9 mouse cellular contexts compared by ENCODE assay signal in genomic region chr5:35673086-35673485, GRCm38 (mm10). TPM values are rescaled to one million over a fixed set of nuclear protein-coding genes. Genes with fewer than 3 reads are reported as not detected.
DNase-seq lines count a peak whose midpoint lies in the region; ATAC-seq and TF ChIP-seq lines count a peak whose summit lies in the region.
"Had no signal": no experiment of that assay in that cellular context is flagged by ENCODE, and none has a peak within 500 bp of the region (broad histone marks: within the 10 kb centered on the region; RNA-seq: fewer than 3 reads in every experiment).

No protein-coding gene starts in this region.

- peaks cover 12% of the 10 kb centered on the region for H3K27me3 ChIP-seq in liver, embryonic 11.5 days (replicated peaks; ENCODE audit: control insufficient read depth, insufficient read depth, low read length)
- peaks cover 9% of the 10 kb centered on the region for H3K27me3 ChIP-seq in heart, embryonic 16.5 days (ENCODE audit: control insufficient read depth, insufficient read depth, low read length)
- peaks cover 9% of the 10 kb centered on the region; the same call in 1 of the 2 replicates for H3K27me3 ChIP-seq in lung, embryonic 15.5 days

- WGBS in liver, embryonic 11.5 days = 50% methylated on average over 7 of the region's 7 CpGs
- 38% methylated on average over 7 of the region's 7 CpGs for WGBS in heart, embryonic 16.5 days
- WGBS in lung, embryonic 15.5 days = 31% methylated on average over 7 of the region's 7 CpGs

- H3K36me3 ChIP-seq in liver, embryonic 11.5 days (ENCODE audit: control insufficient read depth, insufficient read depth, low read length) = no peaks in the 10 kb centered on the region
- no peaks in the 10 kb centered on the region for H3K36me3 ChIP-seq in heart, embryonic 16.5 days (ENCODE audit: control insufficient read depth, insufficient read depth)
- no peaks in the 10 kb centered on the region for H3K36me3 ChIP-seq in lung, embryonic 15.5 days

- no peak overlapping the region for H3K4me3 ChIP-seq in liver, embryonic 11.5 days (ENCODE audit: low read depth, low read length)
- no peak overlapping the region for H3K4me3 ChIP-seq in cortical plate, adult 2 months (ENCODE audit: insufficient read depth, low read length)
- no peak overlapping the region for H3K4me3 ChIP-seq in heart, embryonic 16.5 days (ENCODE audit: low read length)
- H3K4me3 ChIP-seq in lung, embryonic 15.5 days = no peak overlapping the region

- H3K4me1 ChIP-seq in liver, embryonic 11.5 days (replicated peaks; ENCODE audit: control insufficient read depth, insufficient read depth, low read length) = peaks cover 13% of the 10 kb centered on the region
- H3K4me1 ChIP-seq in cortical plate, adult 2 months (ENCODE audit: control insufficient read depth, insufficient read depth, low read length) = peaks cover 7% of the 10 kb centered on the region
- H3K4me1 ChIP-seq in heart, embryonic 16.5 days (ENCODE audit: control insufficient read depth, insufficient read depth, low read length) = peaks cover 49% of the 10 kb centered on the region
- peaks cover 58% of the 10 kb centered on the region for H3K4me1 ChIP-seq in lung, embryonic 15.5 days

- H3K27ac ChIP-seq in liver, embryonic 11.5 days (ENCODE audit: low read depth, low read length) = no peak overlapping the region
- H3K27ac ChIP-seq in cortical plate, adult 2 months (ENCODE audit: insufficient read depth, low read length) = peak overlapping the region; percentile 19; the same call in 1 of the 2 replicates
- H3K27ac ChIP-seq in heart, embryonic 16.5 days (ENCODE audit: low read length) = peak overlapping the region; percentile 74
- peak overlapping the region; percentile 91 for H3K27ac ChIP-seq in lung, embryonic 15.5 days
- H3K27ac ChIP-seq: liver, embryonic 14.5 days had no signal

- TF ChIP-seq CTCF in cortical plate, adult 2 months (IDR thresholded peaks at IDR 0.05; ENCODE audit: extremely low read depth, insufficient read depth, low read length) = no peak

- no peak for ATAC-seq in liver, embryonic 11.5 days (replicated peaks; ENCODE audit: low FRiP score)
- ATAC-seq in heart, embryonic 16.5 days (replicated peaks; ENCODE audit: extremely low read depth, insufficient read depth, low FRiP score) = peak; percentile 53
- peak; percentile 63; the same call in 1 of the 2 replicates for ATAC-seq in lung, embryonic 15.5 days (ENCODE audit: borderline replicate concordance, extremely low read depth, low FRiP score, low TSS enrichment)

- DNase-seq in liver = peak; percentile 39
- no peak for DNase-seq in liver, embryonic 11.5 days (ENCODE audit: low spot score)
- peak; percentile 86 to 90 for DNase-seq in kidney, postnatal 25 days
- peak; percentile 31 to 35 for DNase-seq in spleen, postnatal 36 days (ENCODE audit: low spot score in 2 of 2)
- no peak for DNase-seq in cerebellum, adult 8-10 months

- H3K4me2 ChIP-seq in liver, embryonic 11.5 days = no peak overlapping the region
- H3K4me2 ChIP-seq in heart, embryonic 16.5 days (ENCODE audit: low read depth, low read length) = no peak overlapping the region
- no peak overlapping the region; the same call in 1 of the 2 replicates for H3K4me2 ChIP-seq in lung, embryonic 15.5 days

- no peak overlapping the region for H3K9ac ChIP-seq in liver, embryonic 11.5 days (ENCODE audit: low read depth, low read length)
- peak overlapping the region; percentile 48; the same call in 1 of the 2 replicates for H3K9ac ChIP-seq in heart, embryonic 16.5 days (ENCODE audit: low read length)
- H3K9ac ChIP-seq in lung, embryonic 15.5 days = no peak overlapping the region
- H3K9ac ChIP-seq: liver, embryonic 14.5 days had no signal

- TF ChIP-seq POLR2A in cortical plate, adult 2 months (IDR thresholded peaks at IDR 0.05; ENCODE audit: extremely low read depth, insufficient read depth, low read length) = no peak

- H3K9me3 ChIP-seq in liver, embryonic 11.5 days (ENCODE audit: control insufficient read depth, low read length) = no peaks in the 10 kb centered on the region
- no peaks in the 10 kb centered on the region for H3K9me3 ChIP-seq in heart, embryonic 16.5 days (replicated peaks; ENCODE audit: control insufficient read depth, low read length)
- H3K9me3 ChIP-seq in lung, embryonic 15.5 days = no peaks in the 10 kb centered on the region

RNA-seq across cellular contexts. Expression of gene Htra3, which starts 6.5 kb away (rescaled TPM):
- polyA plus RNA-seq in liver, embryonic 11.5 days (2014; fragmentation: Nextera tagmentation; extraction: Ambion mirVana) = 1.7 and 2.3 TPM in 2 replicates
- 6.5 and 6.9 TPM in 2 replicates for polyA plus RNA-seq in cortical plate, adult 2 months (2012; rRNA removed)
- 16.3 and 17.2 TPM in 2 replicates for polyA plus RNA-seq in heart, embryonic 16.5 days (2015; fragmentation: Nextera tagmentation; extraction: Ambion mirVana)
- polyA plus RNA-seq in lung, embryonic 15.5 days (2015; fragmentation: Nextera tagmentation; extraction: Ambion mirVana) = 26.0 and 29.2 TPM in 2 replicates

Comparison
In these comparisons a context has a peak if more than half of its experiments do, and no peak if none do; other contexts are left out.
1. DNase-seq: peak in liver (single experiment), kidney, postnatal 25 days (2 of 2) and spleen, postnatal 36 days (2 of 2); none in liver, embryonic 11.5 days (single experiment) and cerebellum, adult 8-10 months (single experiment).